Mouse (Mus musculus) olfactory bulb, adult 2 months (tissue): ENCODE data around the gene Lhfp.

Experiments used
- CTCF ChIP-seq: fragments of 200-500 bp; IDR thresholded peaks from 2 replicates; pipeline ENCODE4 v1.5.1; 2012; ENCODE audit warnings: low read depth, mild to moderate bottlenecking, low read length, moderate library complexity; ENCODE audit not compliant: insufficient read depth
- POLR2A ChIP-seq: fragments of 200-500 bp; IDR thresholded peaks from 2 replicates; pipeline ENCODE4 v1.6.1; 2012; ENCODE audit warnings: mild to moderate bottlenecking, low read depth, low read length, moderate library complexity; ENCODE audit not compliant: insufficient read depth

DNA sequence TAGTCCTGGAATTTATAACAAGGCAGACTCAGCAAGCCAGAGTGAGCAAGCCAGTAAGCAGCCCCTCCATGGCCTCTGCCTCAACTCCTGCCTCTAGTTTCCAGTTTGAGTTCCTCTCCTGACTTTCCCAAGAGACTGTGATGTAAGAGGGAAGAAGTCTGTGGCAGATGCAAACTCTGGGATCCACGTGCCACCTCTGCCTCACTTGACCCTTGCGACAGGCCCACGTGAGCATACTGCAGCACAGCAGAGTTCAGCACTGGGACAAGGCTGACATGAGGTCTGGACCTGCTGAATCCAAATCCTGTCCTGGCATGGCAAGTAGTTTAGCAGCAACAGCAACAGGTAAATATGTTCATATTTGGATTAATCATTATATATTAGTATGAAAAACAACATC, 41.3 kb upstream of the Lhfp start:
- TF ChIP-seq CTCF (no peak), POLR2A (no peak)
